Mouse (Mus musculus) MEL-GATA-1-ER (cell line): ENCODE measurements at regions not wholly inside any gene's neighbourhood (a gene's known extent, or its start where the extent isn't known, plus 50 kb on each side); places are given as distances from the start of the nearest gene placed in this dataset.

Experiments
- DNase-seq: peaks from one replicate; pipeline ENCODE4 v3.0.0-alpha.2; 2012; ENCODE audit warnings: low read depth; ENCODE audit errors: extremely low read depth

GRCm38 (mm10) chr13:5768699-5769098 is 92.6 kb upstream of the Klf6 start:
- DNase-seq: no peak

GRCm38 (mm10) chr13:5769283-5770260 is 91.7 kb upstream of the Klf6 start:
- no peak for DNase-seq

GRCm38 (mm10) chr13:5773811-5774210 is 87.5 kb upstream of the Klf6 start:
- DNase-seq: no peak

GRCm38 (mm10) chr13:5778443-5779171 is 82.7 kb upstream of the Klf6 start:
- DNase-seq: peak; percentile 13

- DNase-seq: peak; percentile 27
Observed at GRCm38 (mm10) chr13:5779410-5779809, 81.9 kb upstream of the Klf6 start.

GRCm38 (mm10) chr13:5782540-5782939 is 78.7 kb upstream of the Klf6 start:
- DNase-seq: no peak

GRCm38 (mm10) chr13:5787114-5787513 is 74.2 kb upstream of the Klf6 start:
- DNase-seq: no peak

- no peak for DNase-seq
Observed at GRCm38 (mm10) chr13:5789302-5789701, 72.0 kb upstream of the Klf6 start.

- DNase-seq: no peak
Observed at GRCm38 (mm10) chr13:5802079-5802478, 59.2 kb upstream of the Klf6 start.

GRCm38 (mm10) chr13:5802826-5803225 is 58.5 kb upstream of the Klf6 start:
- no peak for DNase-seq

- no peak for DNase-seq
Observed at GRCm38 (mm10) chr13:5803540-5804380, 57.5 kb upstream of the Klf6 start.

GRCm38 (mm10) chr13:5804381-5804941 is 56.8 kb upstream of the Klf6 start:
- DNase-seq: peak; percentile 42

GRCm38 (mm10) chr13:5808380-5808779 is 52.9 kb upstream of the Klf6 start:
- no peak for DNase-seq
